Mouse (Mus musculus) thymus, postnatal 36 days (tissue): ENCODE results near the gene Arsb.
"Not testable (repeated sequence)": the region's sequence is repeated elsewhere in the genome, so short reads cannot be mapped to it uniquely, and the experiment has no call there.

ENCODE experiments used
- DNase-seq, 2 experiments: peaks; one replicate each; pipeline ENCODE4 v3.0.0; 2022; ENCODE audit warnings: mixed read lengths in 2 of 2

Gene Arsb

GRCm38 (mm10) chr13:93930561-93931340 lies 159.3 kb downstream of the Arsb start:
- DNase-seq, result no peak

DNA sequence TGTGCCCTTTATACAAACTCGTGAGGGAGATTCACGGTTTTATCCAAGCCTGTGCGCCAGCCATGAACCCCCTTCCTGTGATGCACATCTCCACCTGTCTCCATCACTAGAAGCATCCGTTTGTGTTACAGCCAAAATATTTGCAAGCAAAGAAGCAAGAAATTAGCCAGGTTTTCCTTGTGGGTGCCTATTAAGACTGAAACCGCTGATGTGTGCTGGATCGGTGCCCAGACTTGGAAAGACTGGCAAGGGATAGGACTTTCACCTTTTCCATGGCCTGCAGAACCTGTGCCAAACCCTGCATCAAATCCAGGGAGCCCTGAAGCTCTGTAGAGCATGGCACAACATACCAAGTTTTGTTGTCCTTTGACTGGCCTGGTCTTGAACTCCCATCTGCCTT lies 165.0 kb downstream of the Arsb start:
- no peak for DNase-seq

DNA sequence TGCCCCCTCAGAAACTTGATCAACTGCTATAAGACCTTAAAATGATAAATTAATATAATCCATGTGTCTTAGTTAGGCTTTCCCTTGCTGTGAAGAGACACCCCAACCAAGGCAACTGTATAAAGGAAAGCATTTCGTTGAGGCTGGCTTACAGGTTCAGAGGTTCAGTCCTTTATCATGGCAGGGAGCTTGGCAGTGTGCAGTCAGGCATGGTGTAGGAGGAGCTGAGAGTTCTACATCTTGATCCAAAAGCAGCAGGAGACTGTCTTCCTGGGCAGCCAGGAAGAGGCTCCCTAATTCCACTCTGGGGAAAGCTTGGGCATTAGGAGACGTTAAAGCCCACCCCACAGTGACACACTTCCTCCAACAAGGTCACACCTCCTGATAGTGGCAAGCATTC lies 166.7 kb downstream of the Arsb start:
- no peak for DNase-seq

GRCm38 (mm10) chr13:93939363-93940127 lies 168.1 kb downstream of the Arsb start:
- DNase-seq, result no peak

DNA sequence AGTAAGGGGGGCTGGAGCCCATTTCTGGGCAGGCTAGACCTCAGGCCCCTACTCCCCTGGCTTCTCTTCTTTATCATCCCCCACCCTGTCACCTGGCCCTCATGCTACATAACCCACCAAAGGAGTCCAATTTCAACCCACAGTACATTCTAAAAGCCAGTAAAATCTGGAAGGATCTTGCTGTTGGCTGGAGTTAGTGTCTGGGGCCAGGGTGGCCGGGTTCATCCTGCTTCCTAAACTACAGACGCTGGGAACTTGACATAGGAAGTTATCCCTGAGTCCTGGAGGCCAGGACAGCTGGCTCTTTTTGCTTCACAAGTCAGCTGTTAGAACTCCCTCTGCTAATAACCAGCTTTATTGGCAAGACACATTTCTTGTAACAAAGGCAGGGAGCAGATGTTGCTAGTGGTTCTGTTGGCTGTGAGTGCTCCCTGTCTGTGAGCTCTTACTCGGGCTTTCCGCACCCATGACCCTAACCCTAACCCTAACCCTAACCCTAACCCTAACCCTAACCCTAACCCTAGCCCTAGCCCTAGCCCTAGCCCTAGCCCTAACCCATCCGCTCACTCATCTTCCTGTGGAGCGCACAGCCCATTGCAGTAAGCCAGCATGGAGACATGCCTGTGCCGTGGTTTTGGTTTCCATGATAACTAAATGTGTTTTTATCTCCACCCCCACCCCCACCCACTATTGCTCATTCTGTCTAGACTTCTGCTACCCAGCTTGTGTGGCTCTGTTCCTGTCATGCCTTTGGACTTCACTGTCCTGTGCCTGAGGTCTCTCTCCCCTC lies 169.5 kb downstream of the Arsb start:
- DNase-seq, result no peak

DNA sequence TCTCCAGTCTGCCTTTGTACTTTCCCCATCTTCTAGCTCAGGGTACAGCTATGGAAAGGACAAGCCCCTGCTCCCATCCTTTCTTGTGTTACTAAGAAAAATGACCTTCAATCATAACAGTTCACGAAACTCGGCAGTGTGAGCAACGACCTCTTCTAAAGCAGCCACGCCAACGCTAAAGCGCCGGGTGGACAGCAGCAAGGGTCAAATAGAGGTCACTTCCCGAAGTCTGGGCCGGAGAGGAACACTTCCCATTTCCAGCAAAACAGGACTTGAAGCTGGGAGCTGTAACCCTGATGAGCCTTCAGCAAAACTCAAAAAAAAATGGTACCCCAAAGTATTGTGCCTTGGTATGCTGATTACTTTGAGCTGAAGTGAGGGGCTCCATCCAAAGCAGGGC lies 179.6 kb downstream of the Arsb start:
- DNase-seq, result no peak

GRCm38 (mm10) chr13:93951555-93951954 lies 180.1 kb downstream of the Arsb start:
- no peak for DNase-seq

- DNase-seq, result no peak
Measured at GRCm38 (mm10) chr13:93952466-93952865, 181.0 kb downstream of the Arsb start.

- no peak for DNase-seq
Measured at GRCm38 (mm10) chr13:93957907-93958306, 186.5 kb downstream of the Arsb start.

- no peak for DNase-seq
Measured at GRCm38 (mm10) chr13:93966271-93966670, 194.8 kb downstream of the Arsb start.

- no peak for DNase-seq
Measured at GRCm38 (mm10) chr13:93967138-93967537, 195.7 kb downstream of the Arsb start.

DNA sequence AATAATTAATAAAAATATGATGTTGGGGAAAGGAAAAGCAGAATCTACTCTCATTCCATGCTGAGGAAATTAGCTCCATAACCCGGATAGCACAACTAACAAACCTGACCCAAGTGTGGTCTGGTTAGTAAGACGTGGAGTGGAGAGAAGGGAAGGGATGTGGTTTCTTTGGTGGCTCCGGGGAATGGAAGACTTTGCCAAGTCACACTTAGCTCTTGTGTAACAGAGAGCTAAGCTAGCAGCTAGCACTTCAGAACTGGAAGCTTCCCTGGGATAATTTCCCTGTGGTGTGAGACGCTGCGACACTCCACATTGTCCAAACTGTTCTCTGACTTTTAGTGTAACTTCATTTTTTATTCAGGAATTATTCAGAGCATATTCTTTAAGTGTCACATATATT lies 198.7 kb downstream of the Arsb start:
- DNase-seq, result no peak

GRCm38 (mm10) chr13:93972423-93972822 lies 201.0 kb downstream of the Arsb start:
- DNase-seq, result no peak

DNA sequence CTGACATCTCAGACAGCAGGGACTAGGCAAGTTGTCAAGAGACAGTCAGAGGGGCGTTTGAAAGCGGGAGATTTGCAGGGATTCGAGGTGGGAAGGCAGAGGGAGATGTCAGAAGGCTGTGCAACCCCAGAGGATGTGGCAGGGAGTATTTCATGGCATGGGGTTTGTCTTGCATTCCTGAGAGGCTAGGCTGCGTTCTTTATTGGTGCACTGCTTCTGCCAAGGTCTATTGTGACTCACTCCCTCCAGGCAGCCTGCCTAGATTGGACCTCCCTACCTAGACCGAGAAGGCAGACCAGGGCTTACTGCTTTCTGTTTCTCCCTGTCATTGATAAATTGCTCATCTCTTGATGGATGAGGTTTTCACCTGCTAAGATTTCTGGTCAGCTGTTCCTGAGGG lies 204.2 kb downstream of the Arsb start:
- no peak for DNase-seq

DNA sequence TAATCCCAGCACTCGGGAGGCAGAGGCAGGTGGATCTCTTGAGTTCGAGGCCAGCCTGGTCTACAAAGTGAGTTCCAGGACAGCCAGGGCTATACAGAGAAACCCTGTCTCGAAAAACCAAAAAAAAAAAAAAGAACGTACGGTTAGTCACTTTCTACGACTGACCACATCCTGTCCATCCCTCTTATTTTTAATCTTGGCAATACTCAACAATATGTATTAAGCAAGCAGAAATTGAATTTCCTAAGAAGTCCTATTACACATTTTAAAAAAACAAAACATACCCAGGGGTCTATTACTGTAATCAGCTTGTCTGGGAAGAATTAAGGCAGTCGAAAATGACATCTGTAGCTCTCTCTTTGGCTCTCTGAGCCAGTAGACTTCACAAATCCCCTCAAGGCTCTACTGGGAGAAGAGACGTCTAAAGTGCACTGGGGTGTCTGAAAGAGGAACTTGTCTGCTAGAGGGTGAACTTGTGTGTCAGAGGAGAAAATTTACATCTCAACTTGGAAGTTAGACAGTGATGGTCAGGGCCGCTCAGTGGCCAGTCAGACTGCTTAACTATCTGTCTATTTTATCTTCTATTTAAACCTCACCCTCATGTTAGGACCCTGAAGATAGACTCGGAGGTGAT lies 205.6 kb downstream of the Arsb start:
- no peak for DNase-seq

- no peak for DNase-seq
Measured at GRCm38 (mm10) chr13:93978703-93979495, 207.5 kb downstream of the Arsb start.

- DNase-seq, result no peak
Measured at GRCm38 (mm10) chr13:93979754-93980153, 208.3 kb downstream of the Arsb start.

DNA sequence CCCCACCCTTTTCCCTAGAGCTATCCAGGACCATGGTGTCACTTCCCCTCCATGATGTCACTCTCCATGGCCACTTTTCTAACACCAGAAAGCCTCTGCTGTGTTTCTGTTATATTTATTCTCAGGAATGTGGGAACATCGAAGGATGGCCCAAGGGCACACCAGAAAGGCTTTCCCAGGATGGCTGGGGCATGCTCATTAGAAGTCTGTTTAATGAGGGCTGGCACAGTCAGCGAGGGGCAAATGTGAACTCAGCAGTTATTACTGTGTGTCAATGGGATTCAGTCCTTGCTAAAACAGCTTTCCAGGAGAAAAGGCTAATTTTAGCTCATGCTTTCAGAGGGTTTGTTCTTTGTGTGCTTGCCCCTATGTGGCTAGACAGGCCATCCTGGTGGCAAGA lies 213.1 kb downstream of the Arsb start:
- no peak for DNase-seq

- no peak for DNase-seq
Measured at GRCm38 (mm10) chr13:93985181-93985580, 213.8 kb downstream of the Arsb start.

GRCm38 (mm10) chr13:93985750-93986149 lies 214.3 kb downstream of the Arsb start:
- not testable (repeated sequence) for DNase-seq

DNA sequence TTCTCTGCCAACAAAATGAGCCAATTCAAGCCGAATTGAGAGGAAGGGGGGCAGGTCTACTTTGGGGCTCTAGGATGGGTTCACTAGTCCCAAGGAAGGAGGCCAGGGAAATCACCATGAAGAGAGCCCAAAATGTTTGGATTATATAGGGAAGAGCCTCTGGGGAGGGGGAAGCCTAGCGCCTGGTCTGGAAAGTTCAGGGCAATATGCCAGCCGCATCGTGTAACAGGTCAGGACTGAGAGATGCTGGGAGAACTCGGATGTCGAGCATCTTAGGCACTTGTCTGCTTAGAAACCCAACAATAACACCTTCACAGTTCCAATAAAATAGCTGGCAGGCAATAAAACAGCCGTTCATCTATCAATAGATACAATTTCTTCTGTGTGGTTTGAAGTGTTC lies 216.2 kb downstream of the Arsb start:
- no peak for DNase-seq

DNA sequence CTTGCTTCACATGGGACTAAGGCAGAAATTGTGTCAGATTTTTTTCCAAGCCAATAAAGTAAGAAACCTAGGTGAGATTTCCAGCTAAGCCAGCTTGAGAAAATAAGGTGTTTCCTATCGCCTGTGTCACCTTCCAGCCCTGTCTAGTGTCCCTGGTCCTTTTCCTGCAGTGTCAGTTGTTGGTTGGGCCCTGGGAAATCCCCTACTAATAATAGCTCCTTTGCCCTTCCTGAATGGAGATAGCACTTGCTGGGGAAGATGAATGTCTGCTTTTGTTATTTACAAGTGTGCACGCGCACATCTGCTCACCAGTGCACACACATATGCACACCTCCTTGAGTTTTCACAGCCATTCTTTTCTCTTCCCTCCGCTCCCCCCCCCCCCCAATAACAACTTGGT lies 217.8 kb downstream of the Arsb start:
- DNase-seq, result no peak
